Mouse (Mus musculus): ENCODE results near the gene Shc4.

GRCm38 (mm10) chr2:125731763-125732560, 8.0 kb upstream of the Shc4 start:
- TF ChIP-seq CTCF (IDR thresholded peaks at IDR 0.05) (peak; percentile 100; the same call in 1 of the 2 replicates), POLR2A (IDR thresholded peaks at IDR 0.05; ENCODE audit: insufficient read depth, low read depth, low read length) (no peak), EP300 (IDR thresholded peaks at IDR 0.05; ENCODE audit: insufficient read depth, low read depth, low read length) (no peak)

Measured in heart, adult 2 months (tissue).